Mouse (Mus musculus) intestine, embryonic 14.5 days (tissue): ENCODE results near the gene Nhlrc1. TPM values are rescaled to one million over a fixed set of nuclear protein-coding genes. Genes with fewer than 3 reads are reported as not detected.

ENCODE experiments used
- ATAC-seq: fragments of 200-750 bp; cut with Nextera tagmentation; replicated peaks from 2 replicates; pipeline ENCODE4 v1.8.0; 2017; ENCODE audit warnings: low read depth, moderate number of reproducible peaks, moderate TSS enrichment, moderate library complexity; ENCODE audit not compliant: low FRiP score, low TSS enrichment
- DNase-seq: peaks from one replicate; pipeline ENCODE4 v3.0.0-alpha.2; 2018; ENCODE audit warnings: low spot score
- H3K27ac ChIP-seq: fragments of 300-500 bp; sonication (generic); 2 replicates; pipeline ENCODE4 v1.5.1; 2014; ENCODE audit warnings: low read depth, mild to moderate bottlenecking, control low read depth
- H3K27me3 ChIP-seq: fragments of 300-500 bp; sonication (generic); replicated peaks from 2 replicates; pipeline ENCODE4 v1.6.1; 2014; ENCODE audit warnings: low read length, control low read depth; ENCODE audit not compliant: control insufficient read depth, insufficient read depth
- H3K36me3 ChIP-seq: fragments of 300-500 bp; sonication (generic); 2 replicates; pipeline ENCODE4 v1.6.1; 2014; ENCODE audit warnings: low read length, control low read depth; ENCODE audit not compliant: control insufficient read depth, insufficient read depth
- H3K4me1 ChIP-seq: fragments of 300-500 bp; sonication (generic); replicated peaks from 2 replicates; pipeline ENCODE4 v1.6.1; 2014; ENCODE audit warnings: low read length, control low read depth, mixed read lengths; ENCODE audit not compliant: control insufficient read depth, insufficient read depth
- H3K4me2 ChIP-seq: fragments of 300-500 bp; sonication (generic); 2 replicates; pipeline ENCODE4 v1.6.1; 2014; ENCODE audit warnings: low read length
- H3K4me3 ChIP-seq: fragments of 300-500 bp; sonication (generic); 2 replicates; pipeline ENCODE4 v1.5.1; 2014; ENCODE audit warnings: low read depth, low read length, control low read depth, mixed read lengths
- H3K9ac ChIP-seq: fragments of 300-500 bp; sonication (generic); 2 replicates; pipeline ENCODE4 v1.6.1; 2014; ENCODE audit warnings: mild to moderate bottlenecking, low read length
- H3K9me3 ChIP-seq: fragments of 300-500 bp; sonication (generic); 2 replicates; pipeline ENCODE4 v1.6.1; 2016; ENCODE audit warnings: low read length, control low read depth; ENCODE audit not compliant: control insufficient read depth
- WGBS: fragments of 180-500 bp; shearing (Covaris S2); extraction: QIAGEN DNeasy Blood & Tissue Kit; methylation state at CpG from one replicate; pipeline ENCODE4 v1.1.7; 2014; 5-methylcytosine and 5-hydroxymethylcytosine counted together
- polyA plus RNA-seq: library from polyadenylated mRNA; unstranded; fragments of >200 nt; fragmentation: Nextera tagmentation; extraction: Ambion mirVana; gene quantifications from 2 replicates; pipeline ENCODE4 v1.2.1, GENCODE M21; 2014

Nhlrc1 gene
- polyA plus RNA-seq, 1 experiment from 2014 or later, result 2.8 TPM

GRCm38 (mm10) chr13:47020798-47021197 is 6.1 kb upstream of the Nhlrc1 start:
- DNase-seq (no peak), ATAC-seq (no peak)
- Histone ChIP-seq H3K36me3 (no peaks in the 10 kb centered on the region), H3K4me1 (no peaks in the 10 kb centered on the region), H3K9ac (no peak overlapping the region), H3K4me2 (no peak overlapping the region), H3K9me3 (no peaks in the 10 kb centered on the region), H3K4me3 (no peak overlapping the region), H3K27ac (no peak overlapping the region), H3K27me3 (no peaks in the 10 kb centered on the region)
- WGBS, result 68% methylated on average over 7 of the region's 7 CpGs

- H3K4me1 ChIP-seq, result no peaks in the 10 kb centered on the region; the same call in 1 of the 2 replicates
- no peak overlapping the region for H3K4me2 ChIP-seq
- 84% methylated on average over 7 of the region's 7 CpGs for WGBS
- no peak overlapping the region for H3K9ac ChIP-seq
- ATAC-seq, result no peak
- DNase-seq, result no peak
- H3K27ac ChIP-seq, result no peak overlapping the region
- no peaks in the 10 kb centered on the region for H3K9me3 ChIP-seq
- H3K36me3 ChIP-seq, result no peaks in the 10 kb centered on the region
- H3K4me3 ChIP-seq, result no peak overlapping the region
- no peaks in the 10 kb centered on the region for H3K27me3 ChIP-seq
Measured at GRCm38 (mm10) chr13:47019774-47020173, 5.1 kb upstream of the Nhlrc1 start.

GRCm38 (mm10) chr13:47017259-47017658 is 2.6 kb upstream of the Nhlrc1 start:
- Histone ChIP-seq H3K36me3 (no peaks in the 10 kb centered on the region), H3K27ac (no peak overlapping the region), H3K4me1 (no peaks in the 10 kb centered on the region; the same call in 1 of the 2 replicates), H3K4me3 (no peak overlapping the region), H3K9ac (no peak overlapping the region), H3K4me2 (no peak overlapping the region), H3K27me3 (no peaks in the 10 kb centered on the region), H3K9me3 (0 out of 2 replicates have a peak, but pooled peaks cover 8% of the 10 kb centered on the region)
- ATAC-seq (0 out of 2 replicates have a peak, but pooled peaks have one; percentile 13), DNase-seq (peak; percentile 73)
- WGBS, result 43% methylated on average over 5 of the region's 5 CpGs

GRCm38 (mm10) chr13:47015195-47015501 is 498 bp upstream of the Nhlrc1 start:
- no peaks in the 10 kb centered on the region; the same call in 1 of the 2 replicates for H3K4me1 ChIP-seq
- no peaks in the 10 kb centered on the region for H3K27me3 ChIP-seq
- H3K4me2 ChIP-seq, result peak overlapping the region; percentile 94
- no peak for DNase-seq
- H3K9ac ChIP-seq, result no peak overlapping the region
- 67% methylated on average over 5 of the region's 5 CpGs for WGBS
- no peak overlapping the region for H3K27ac ChIP-seq
- no peak for ATAC-seq
- no peaks in the 10 kb centered on the region for H3K36me3 ChIP-seq
- peaks cover 21% of the 10 kb centered on the region for H3K9me3 ChIP-seq
- H3K4me3 ChIP-seq, result 0 out of 2 replicates have a peak overlapping the region, but pooled peaks have one; percentile 52

- peak overlapping the region; percentile 94 for H3K4me2 ChIP-seq
- H3K36me3 ChIP-seq, result no peaks in the 10 kb centered on the region
- ATAC-seq (no peak), DNase-seq (no peak)
- H3K9ac ChIP-seq, result no peak overlapping the region
- WGBS, result 63% methylated on average over 10 of the region's 10 CpGs
- no peaks in the 10 kb centered on the region; the same call in 1 of the 2 replicates for H3K4me1 ChIP-seq
- no peak overlapping the region for H3K27ac ChIP-seq
- peaks cover 28% of the 10 kb centered on the region for H3K9me3 ChIP-seq
- H3K27me3 ChIP-seq, result no peaks in the 10 kb centered on the region
- peak overlapping the region; percentile 52 for H3K4me3 ChIP-seq
Measured at GRCm38 (mm10) chr13:47013740-47014139, 910 bp downstream of the Nhlrc1 start.

- Histone ChIP-seq H3K4me2 (no peak overlapping the region), H3K4me1 (no peaks in the 10 kb centered on the region), H3K27me3 (no peaks in the 10 kb centered on the region), H3K9me3 (0 out of 2 replicates have a peak, but pooled peaks cover 5% of the 10 kb centered on the region), H3K9ac (no peak overlapping the region), H3K36me3 (no peaks in the 10 kb centered on the region), H3K4me3 (no peak overlapping the region), H3K27ac (no peak overlapping the region)
- ATAC-seq (no peak), DNase-seq (no peak)
- WGBS, result 83% methylated on average over 4 of the region's 4 CpGs
Measured at GRCm38 (mm10) chr13:47001590-47001989, 13.1 kb downstream of the Nhlrc1 start.

GRCm38 (mm10) chr13:46999498-46999897 is 15.2 kb downstream of the Nhlrc1 start:
- H3K27ac ChIP-seq, result no peak overlapping the region
- no peak overlapping the region for H3K4me3 ChIP-seq
- 53% methylated on average over 5 of the region's 5 CpGs for WGBS
- ATAC-seq, result no peak
- no peak overlapping the region for H3K4me2 ChIP-seq
- DNase-seq, result no peak
- no peaks in the 10 kb centered on the region for H3K36me3 ChIP-seq
- no peaks in the 10 kb centered on the region for H3K27me3 ChIP-seq
- H3K9me3 ChIP-seq, result 0 out of 2 replicates have a peak, but pooled peaks cover 3% of the 10 kb centered on the region
- no peaks in the 10 kb centered on the region for H3K4me1 ChIP-seq
- H3K9ac ChIP-seq, result no peak overlapping the region

- no peak overlapping the region for H3K4me2 ChIP-seq
- H3K36me3 ChIP-seq, result no peaks in the 10 kb centered on the region
- WGBS, result 80% methylated on average over 4 of the region's 4 CpGs
- H3K9me3 ChIP-seq, result no peaks in the 10 kb centered on the region
- no peak overlapping the region for H3K9ac ChIP-seq
- no peaks in the 10 kb centered on the region for H3K27me3 ChIP-seq
- no peak overlapping the region for H3K4me3 ChIP-seq
- H3K27ac ChIP-seq, result no peak overlapping the region
- DNase-seq (no peak), ATAC-seq (no peak)
- H3K4me1 ChIP-seq, result no peaks in the 10 kb centered on the region
Measured at GRCm38 (mm10) chr13:46997355-46997754, 17.3 kb downstream of the Nhlrc1 start.

- WGBS, result 87% methylated on average over 2 of the region's 2 CpGs
- DNase-seq, result no peak
Measured at GRCm38 (mm10) chr13:46993274-46993551, 21.4 kb downstream of the Nhlrc1 start.

More at GRCm38 (mm10) chr13:46993274-46993551, 21.4 kb downstream of the Nhlrc1 start:
- no peaks in the 10 kb centered on the region for H3K4me1 ChIP-seq
- ATAC-seq, result no peak
- no peak overlapping the region for H3K4me3 ChIP-seq
- no peak overlapping the region for H3K4me2 ChIP-seq
- H3K27me3 ChIP-seq, result no peaks in the 10 kb centered on the region
- no peaks in the 10 kb centered on the region for H3K36me3 ChIP-seq
- H3K9ac ChIP-seq, result no peak overlapping the region
- H3K9me3 ChIP-seq, result no peaks in the 10 kb centered on the region
- H3K27ac ChIP-seq, result no peak overlapping the region
